Mouse (Mus musculus): ENCODE data around the gene Fam240b. TPM values are rescaled to one million over a fixed set of nuclear protein-coding genes. Genes with fewer than 3 reads are reported as not detected.

Fam240b gene
- polyA plus RNA-seq, 1 experiment from 2014 or later: not detected

Other genes starting within 250 kb of the Fam240b start
- 11.7 and 15.5 TPM in 2 replicates for gene Cdc14b, start 222.5 kb downstream of the Fam240b start, polyA plus RNA-seq (2015; fragmentation: Nextera tagmentation; extraction: Ambion mirVana)
- 63.2 and 70.4 TPM in 2 replicates for gene Aaed1, start 185.1 kb downstream of the Fam240b start, polyA plus RNA-seq (2015; fragmentation: Nextera tagmentation; extraction: Ambion mirVana)
- gene Ctsl, start 126.9 kb downstream of the Fam240b start, polyA plus RNA-seq (2015; fragmentation: Nextera tagmentation; extraction: Ambion mirVana): 325 and 477 TPM in 2 replicates
- gene Cdk20, start 65.5 kb downstream of the Fam240b start, polyA plus RNA-seq (2015; fragmentation: Nextera tagmentation; extraction: Ambion mirVana): 10.0 and 12.6 TPM in 2 replicates